Mouse (Mus musculus): ENCODE results near the gene Fam53b. TPM values are rescaled to one million over a fixed set of nuclear protein-coding genes. Genes with fewer than 3 reads are reported as not detected.

Fam53b gene
- total and polyA plus RNA-seq, 3 experiments = 15.6 to 30.9 (median 22.1) TPM

DNA sequence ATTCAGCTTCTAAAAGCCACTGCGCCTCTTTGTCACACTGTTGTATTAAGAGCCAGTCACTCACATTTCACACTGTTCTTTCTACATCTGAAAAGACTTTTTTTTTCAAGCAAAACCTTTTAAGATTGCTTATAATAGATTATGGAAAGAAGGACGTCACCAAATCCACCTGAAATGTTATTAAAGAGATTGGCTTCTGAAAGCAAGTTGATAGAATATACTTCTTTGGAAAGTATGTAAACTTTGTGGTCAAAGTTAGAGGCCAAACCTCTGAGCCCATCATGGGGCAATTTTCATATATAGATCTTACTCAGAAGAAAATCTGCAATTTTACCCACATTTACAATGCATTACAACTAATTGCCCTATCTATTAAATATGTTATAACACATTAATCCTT lies 2.8 kb upstream of the Fam53b start (continued):
- TF ChIP-seq SMC3 (IDR thresholded peaks at IDR 0.05; ENCODE audit: low read depth, low read length) = no peak
- TF ChIP-seq RCOR1 (conservative IDR thresholded peaks at IDR 0.05; ENCODE audit: low read depth, low read length) = no peak
- no peak for TF ChIP-seq MAZ (IDR thresholded peaks at IDR 0.05; ENCODE audit: low read depth, low read length)
- no peak for TF ChIP-seq NRF1 (IDR thresholded peaks at IDR 0.05; ENCODE audit: low read depth, low read length)
- TF ChIP-seq IRF4 (IDR thresholded peaks at IDR 0.05; ENCODE audit: low read depth, low read length) = no peak

- H3K36me3 ChIP-seq (replicated peaks in 1 of 2; ENCODE audit: control insufficient read depth in 1 of 2, insufficient read depth in 1 of 2, low read length in 1 of 2) = peaks cover 0 to 4% of the 10 kb centered on the region in 2 experiments
- H3K27me3 ChIP-seq (replicated peaks) = no peaks in the 10 kb centered on the region
- H3K79me2 ChIP-seq (replicated peaks; ENCODE audit: control insufficient read depth, extremely low read depth, insufficient read depth, poor library complexity, severe bottlenecking) = peaks cover 24% of the 10 kb centered on the region
- H3K4me2 ChIP-seq (ENCODE audit: insufficient read depth, low read depth, poor library complexity, severe bottlenecking) = no peak overlapping the region
- H3K4me3 ChIP-seq (replicated peaks in 1 of 3; ENCODE audit: low read depth in 2 of 3, low read length in 2 of 3, poor library complexity in 1 of 3) = no peak overlapping the region
- in situ Hi-C loops (cut with MboI; ENCODE audit: low pct_ligation_motif_present, low pct_unique_long_range_greater_than_20kb, low sequenced_read_pairs) (no loop called here), dilution Hi-C loops (cut with MboI; ENCODE audit: extremely low pct_ligation_motif_present, extremely low pct_unique_long_range_greater_than_20kb, low sequenced_read_pairs) (no loop called here)
- DNase-seq (ENCODE audit: extremely low read depth) = no peak
- no peak overlapping the region for H3K27ac ChIP-seq (ENCODE audit: insufficient read depth, low read depth)
- H3K4me1 ChIP-seq (ENCODE audit: control insufficient read depth in 1 of 2, insufficient read depth in 2 of 2) = peaks cover 5 to 45% of the 10 kb centered on the region in 2 experiments
- no peak overlapping the region for H3K9ac ChIP-seq (ENCODE audit: insufficient read depth, low read depth)
- TF ChIP-seq MAX (IDR thresholded peaks at IDR 0.05; ENCODE audit: low read length) (no peak), RAD21 (IDR thresholded peaks at IDR 0.05; ENCODE audit: low read depth, low read length) (peak; percentile 22), CTCF (conservative IDR thresholded peaks at IDR 0.05 in 1 of 2, IDR thresholded peaks at IDR 0.05 in 1 of 2; ENCODE audit: low read depth in 2 of 2, low read length in 2 of 2) (peak in 1 of 2 experiments; percentile 36; a peak in 2 of 4 replicates)
- no peaks in the 10 kb centered on the region for H3K9me3 ChIP-seq (replicated peaks; ENCODE audit: low read length)
Measured at GRCm38 (mm10) chr7:132815081-132815480, 1.4 kb upstream of the Fam53b start.

DNA sequence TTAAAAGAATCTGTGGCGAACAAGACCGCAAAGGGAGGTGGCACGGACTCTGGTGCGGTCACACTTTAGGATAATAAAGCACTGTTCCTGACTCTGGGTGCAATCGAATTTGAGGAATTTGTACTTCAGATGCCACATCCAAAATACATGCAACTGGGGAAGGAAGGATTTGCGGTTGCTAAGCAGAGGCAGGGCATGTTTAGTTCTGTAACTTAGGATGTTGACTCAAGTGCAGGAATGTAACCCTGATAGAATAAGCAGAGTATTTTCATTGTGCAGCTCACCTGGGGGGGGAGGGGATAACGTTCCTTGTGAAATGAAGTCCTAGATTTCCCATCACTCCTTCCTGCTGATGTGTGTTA lies 384 bp upstream of the Fam53b start:
- DNase-seq (ENCODE audit: extremely low read depth) = no peak
- dilution Hi-C loops (cut with MboI; ENCODE audit: extremely low pct_ligation_motif_present, extremely low pct_unique_long_range_greater_than_20kb, low sequenced_read_pairs) (no loop called here), in situ Hi-C loops (cut with MboI; ENCODE audit: low pct_ligation_motif_present, low pct_unique_long_range_greater_than_20kb, low sequenced_read_pairs) (no loop called here)
- TF ChIP-seq MYC (IDR thresholded peaks at IDR 0.05; ENCODE audit: low read depth, low read length) = 0 out of 2 replicates have a peak, but pooled peaks have one; percentile 7
- no peak for TF ChIP-seq USF1 (IDR thresholded peaks at IDR 0.05; ENCODE audit: low read depth, low read length)
- peaks cover 35% of the 10 kb centered on the region for H3K79me2 ChIP-seq (replicated peaks; ENCODE audit: control insufficient read depth, extremely low read depth, insufficient read depth, poor library complexity, severe bottlenecking)
- peaks cover 7 to 54% of the 10 kb centered on the region in 2 experiments for H3K4me1 ChIP-seq (ENCODE audit: control insufficient read depth in 1 of 2, insufficient read depth in 2 of 2)
- H3K4me2 ChIP-seq (ENCODE audit: insufficient read depth, low read depth, poor library complexity, severe bottlenecking) = peak overlapping the region; percentile 74
- H3K9ac ChIP-seq (ENCODE audit: insufficient read depth, low read depth) = peak overlapping the region; percentile 82
- peak overlapping the region; percentile 71; the same call in 1 of the 2 replicates for H3K27ac ChIP-seq (ENCODE audit: insufficient read depth, low read depth)
- H3K36me3 ChIP-seq (replicated peaks in 1 of 2; ENCODE audit: control insufficient read depth in 1 of 2, insufficient read depth in 1 of 2, low read length in 1 of 2) = peaks cover 0 to 2% of the 10 kb centered on the region in 2 experiments
- no peaks in the 10 kb centered on the region for H3K27me3 ChIP-seq (replicated peaks)
- no peaks in the 10 kb centered on the region for H3K9me3 ChIP-seq (replicated peaks; ENCODE audit: low read length)
- H3K4me3 ChIP-seq (replicated peaks in 1 of 3; ENCODE audit: low read depth in 2 of 3, low read length in 2 of 3, poor library complexity in 1 of 3) = peak overlapping the region; percentile 65 to 82 (median 81)

All from CH12.LX (cell line).